Mouse (Mus musculus) spleen, postnatal 10 days (tissue): ENCODE results near the gene Stt3b.

ENCODE experiments used
- DNase-seq, 2 experiments: peaks; one replicate each; pipeline ENCODE4 v3.0.0; 2021 to 2022; ENCODE audit warnings: low spot score in 2 of 2

Stt3b gene

GRCm38 (mm10) chr9:115214572-115215571, 95.3 kb downstream of the Stt3b start:
- DNase-seq, result no peak

- DNase-seq, result no peak
These were observed 96.4 kb downstream of the Stt3b start for GRCm38 (mm10) chr9:115213755-115214264.

GRCm38 (mm10) chr9:115210535-115210934, 99.7 kb downstream of the Stt3b start:
- DNase-seq, result no peak

GRCm38 (mm10) chr9:115209737-115210136, 100.5 kb downstream of the Stt3b start:
- no peak for DNase-seq

GRCm38 (mm10) chr9:115206219-115206618, 104.0 kb downstream of the Stt3b start:
- no peak for DNase-seq

GRCm38 (mm10) chr9:115205491-115205890, 104.7 kb downstream of the Stt3b start:
- peak in 1 of 2 experiments; percentile 58 for DNase-seq

GRCm38 (mm10) chr9:115203136-115203535, 107.1 kb downstream of the Stt3b start:
- DNase-seq, result no peak

- no peak for DNase-seq
These were observed 109.0 kb downstream of the Stt3b start for GRCm38 (mm10) chr9:115201264-115201663.

GRCm38 (mm10) chr9:115200166-115200862, 109.9 kb downstream of the Stt3b start:
- no peak for DNase-seq

GRCm38 (mm10) chr9:115197082-115197481, 113.1 kb downstream of the Stt3b start:
- no peak for DNase-seq

- DNase-seq, result no peak
These were observed 117.3 kb downstream of the Stt3b start for GRCm38 (mm10) chr9:115192890-115193289.
